Mouse (Mus musculus) MEL (cell line): ENCODE data around the gene Kif18a. TPM values are rescaled to one million over a fixed set of nuclear protein-coding genes. Genes with fewer than 3 reads are reported as not detected.

ENCODE experiments used
- DNase-seq: peaks from one replicate; pipeline ENCODE4 v3.0.0; 2011; ENCODE audit warnings: low read depth, low spot score
- H3K27ac ChIP-seq: 2 replicates; pipeline ENCODE4 v1.5.1; 2012; ENCODE audit warnings: low read depth, mild to moderate bottlenecking, control low read depth, low read length, moderate library complexity; ENCODE audit not compliant: control insufficient read depth
- H3K27me3 ChIP-seq, 2 experiments: fragments of 150-350 bp in 1 of 2; sonication (generic) in 1 of 2; 2 replicates each; pipeline ENCODE4 v1.6.1; 2012; ENCODE audit warnings: low read length in 2 of 2, mild to moderate bottlenecking in 2 of 2, improper control_type of control experiment in 1 of 2, moderate library complexity in 1 of 2; ENCODE audit not compliant: insufficient read depth in 2 of 2, control insufficient read depth in 1 of 2
- H3K36me3 ChIP-seq, 2 experiments: 2 replicates each; pipeline ENCODE4 v1.6.1; 2012 to 2014; ENCODE audit warnings: low read length in 2 of 2, improper control_type of control experiment in 1 of 2, inconsistent platforms in 1 of 2, mild to moderate bottlenecking in 1 of 2; ENCODE audit not compliant: insufficient read depth in 2 of 2, control insufficient read depth in 1 of 2
- H3K4me1 ChIP-seq, 2 experiments: fragments of 150-350 bp in 1 of 2; sonication (generic) in 1 of 2; 2 replicates each; pipeline ENCODE4 v1.6.1; 2012; ENCODE audit warnings: low read length in 2 of 2, improper control_type of control experiment in 1 of 2, mild to moderate bottlenecking in 1 of 2; ENCODE audit not compliant: insufficient read depth in 2 of 2, control insufficient read depth in 1 of 2
- H3K4me3 ChIP-seq, 2 experiments: fragments of 150-350 bp in 1 of 2; sonication (generic) in 1 of 2; 2 replicates each; pipeline ENCODE4 v1.5.1; 2012; ENCODE audit warnings: low read depth in 2 of 2, low read length in 2 of 2, mild to moderate bottlenecking in 2 of 2, moderate library complexity in 2 of 2, control low read depth in 1 of 2, improper control_type of control experiment in 1 of 2; ENCODE audit not compliant: control insufficient read depth in 1 of 2, insufficient read depth in 1 of 2
- H3K79me2 ChIP-seq: 2 replicates; pipeline ENCODE4 v1.6.1; 2012; ENCODE audit warnings: mild to moderate bottlenecking, low read length, moderate library complexity; ENCODE audit not compliant: control insufficient read depth, poor library complexity, insufficient read depth
- H3K9ac ChIP-seq: 2 replicates; pipeline ENCODE4 v1.6.1; 2012; ENCODE audit warnings: low read depth, mild to moderate bottlenecking, control low read depth, low read length, moderate library complexity; ENCODE audit not compliant: control insufficient read depth, poor library complexity, severe bottlenecking
- H3K9me3 ChIP-seq: fragments of 150-350 bp; sonication (generic); replicated peaks from 2 replicates; pipeline ENCODE4 v1.6.1; 2012; ENCODE audit warnings: mild to moderate bottlenecking, low read length, improper control_type of control experiment, moderate library complexity; ENCODE audit not compliant: insufficient read depth
- GABPA ChIP-seq: IDR thresholded peaks from 2 replicates; pipeline ENCODE4 v1.6.1; 2012; ENCODE audit warnings: low read depth, mild to moderate bottlenecking, inconsistent platforms, low read length, improper control_type of control experiment, moderate library complexity
- GATA1 ChIP-seq: IDR thresholded peaks from 2 replicates; pipeline ENCODE4 v1.6.1; 2011; ENCODE audit warnings: low read depth, low read length, improper control_type of control experiment
- HCFC1 ChIP-seq: IDR thresholded peaks from 2 replicates; pipeline ENCODE4 v1.6.1; 2012; ENCODE audit warnings: low read depth, mild to moderate bottlenecking, inconsistent platforms, low read length, improper control_type of control experiment, moderate library complexity
- MAFK ChIP-seq: IDR thresholded peaks from 2 replicates; pipeline ENCODE4 v1.6.1; 2011; ENCODE audit warnings: low read depth, mild to moderate bottlenecking, low read length, improper control_type of control experiment, borderline replicate concordance
- MAX ChIP-seq: IDR thresholded peaks from 2 replicates; pipeline ENCODE4 v1.6.1; 2011; ENCODE audit warnings: low read length, improper control_type of control experiment
- MAZ ChIP-seq: IDR thresholded peaks from 2 replicates; pipeline ENCODE4 v1.6.1; 2012; ENCODE audit warnings: low read depth, mild to moderate bottlenecking, inconsistent platforms, low read length, improper control_type of control experiment
- MXI1 ChIP-seq: IDR thresholded peaks from 2 replicates; pipeline ENCODE4 v1.6.1; 2011; ENCODE audit warnings: mild to moderate bottlenecking, low read depth, low read length, improper control_type of control experiment
- POLR2A ChIP-seq, 2 experiments: IDR thresholded peaks; 2 replicates each; pipeline ENCODE4 v1.6.1; 2011 to 2012; ENCODE audit warnings: low read length in 2 of 2, mild to moderate bottlenecking in 2 of 2, control low read depth in 1 of 2, improper control_type of control experiment in 1 of 2, low read depth in 1 of 2, moderate library complexity in 1 of 2; ENCODE audit not compliant: control insufficient read depth in 1 of 2, insufficient read depth in 1 of 2, poor library complexity in 1 of 2
- POLR2AphosphoS2 ChIP-seq: IDR thresholded peaks from 2 replicates; pipeline ENCODE4 v1.6.1; 2011; ENCODE audit warnings: low read length, improper control_type of control experiment
- RAD21 ChIP-seq: IDR thresholded peaks from 2 replicates; pipeline ENCODE4 v1.6.1; 2011; ENCODE audit warnings: mild to moderate bottlenecking, low read depth, low read length, improper control_type of control experiment
- SMC3 ChIP-seq: IDR thresholded peaks from 2 replicates; pipeline ENCODE4 v1.6.1; 2011; ENCODE audit warnings: low read depth, low read length, improper control_type of control experiment
- TBP ChIP-seq: IDR thresholded peaks from 2 replicates; pipeline ENCODE4 v1.8.0; 2011; ENCODE audit warnings: low read depth, low read length, improper control_type of control experiment
- TCF12 ChIP-seq: IDR thresholded peaks from 2 replicates; pipeline ENCODE4 v1.6.1; 2014; ENCODE audit warnings: low read depth, mild to moderate bottlenecking, inconsistent platforms, low read length, improper control_type of control experiment, moderate library complexity
- ZC3H11A ChIP-seq: IDR thresholded peaks from 2 replicates; pipeline ENCODE4 v1.6.1; 2012; ENCODE audit warnings: low read depth, mild to moderate bottlenecking, inconsistent platforms, low read length, improper control_type of control experiment
- ZNF384 ChIP-seq: IDR thresholded peaks from 2 replicates; pipeline ENCODE4 v1.6.1; 2012; ENCODE audit warnings: low read depth, mild to moderate bottlenecking, inconsistent platforms, low read length, improper control_type of control experiment
- polyA plus RNA-seq, 2 experiments: library from polyadenylated mRNA; stranded (reverse) in 1 of 2; unstranded in 1 of 2; fragments of >175 nt in 1 of 2; fragments of >200 nt in 1 of 2; gene quantifications; 2 replicates each; pipeline versions ENCODE4 v1.2.1 to v1.2.4; 2012; ENCODE audit warnings: low replicate concordance in 2 of 2, low read depth in 1 of 2; ENCODE audit not compliant: insufficient read length in 2 of 2, insufficient read depth in 1 of 2, missing spikeins in 1 of 2
- total RNA-seq: library from RNA; depleted of rRNA; stranded (reverse); fragments of 300-350 nt; gene quantifications from 2 replicates; pipeline ENCODE4 v1.2.3, GENCODE M21; 2012; rRNA removed

Gene Kif18a
- total and polyA plus RNA-seq, 3 experiments = 7.9 to 10.2 TPM; not detected in 1

DNA sequence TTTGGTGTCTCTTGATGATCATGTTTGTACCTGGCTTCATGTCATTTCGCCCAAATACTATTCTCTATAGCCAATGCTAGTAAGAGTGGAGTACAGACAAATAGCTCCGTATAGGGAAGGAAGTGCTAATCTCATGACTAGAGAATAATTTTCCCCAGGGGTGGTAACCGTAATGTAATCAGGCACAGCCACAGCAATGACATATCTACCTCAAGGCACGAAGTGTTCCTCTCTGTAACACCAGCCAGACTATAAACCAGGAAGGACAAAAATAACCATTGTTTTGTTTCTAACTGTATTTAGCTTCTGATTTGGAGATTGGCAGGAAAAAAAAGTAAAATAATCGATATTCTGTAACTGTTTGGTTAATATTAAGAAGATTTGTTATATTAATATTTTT lies 108.2 kb downstream of the Kif18a start (continued):
- no peak for TF ChIP-seq MXI1
- peak; percentile 43 for TF ChIP-seq HCFC1
- no peak for TF ChIP-seq GABPA
- TF ChIP-seq ZNF384 = no peak
- no peak for TF ChIP-seq MAX
- TF ChIP-seq MAFK = no peak
- TF ChIP-seq RAD21 = no peak
- no peak for TF ChIP-seq POLR2A (IDR thresholded peaks at IDR 0.05; ENCODE audit: control insufficient read depth in 1 of 2, insufficient read depth in 1 of 2, low read depth in 1 of 2, low read length in 2 of 2, poor library complexity in 1 of 2)
- TF ChIP-seq TCF12 = peak; percentile 83
- no peak for TF ChIP-seq TBP
- no peak for TF ChIP-seq MAZ
- TF ChIP-seq GATA1 = peak; percentile 86
- TF ChIP-seq POLR2AphosphoS2 = no peak

DNA sequence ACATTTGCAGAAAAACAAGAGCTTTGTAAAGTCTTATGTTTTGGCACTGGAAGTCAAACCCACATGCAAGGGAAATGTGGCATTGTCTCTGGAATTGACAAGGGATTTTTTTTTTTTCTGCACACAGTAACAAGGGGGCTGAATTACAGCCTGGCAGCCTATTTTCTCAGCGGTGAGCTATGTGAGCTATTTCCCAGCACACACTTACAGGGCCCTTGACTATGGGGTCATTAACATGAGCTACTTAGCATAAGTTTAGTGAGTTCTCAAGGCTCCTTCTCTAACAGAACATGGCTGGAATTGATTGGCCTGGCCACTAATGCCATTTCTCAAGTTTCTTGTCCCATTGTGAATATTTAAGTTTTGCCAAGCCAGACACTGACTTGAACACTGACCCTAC lies 109.4 kb downstream of the Kif18a start:
- Histone ChIP-seq H3K4me3 (no peak overlapping the region), H3K9ac (no peak overlapping the region), H3K79me2 (no peaks in the 10 kb centered on the region), H3K27me3 (no peaks in the 10 kb centered on the region), H3K36me3 (peaks cover 0 to 8% of the 10 kb centered on the region in 2 experiments; a peak in 2 of 4 replicates), H3K9me3 (no peaks in the 10 kb centered on the region)
- DNase-seq = no peak
- TF ChIP-seq ZC3H11A (no peak), SMC3 (no peak), HCFC1 (no peak)
- TF ChIP-seq, all 39 proteins: peak for 0
- no peak overlapping the region for H3K27ac ChIP-seq
- H3K4me1 ChIP-seq = peaks cover 6 to 8% of the 10 kb centered on the region in 2 experiments

Other genes starting within 250 kb of the Kif18a start
- 3.1 and 3.7 TPM in 2 replicates for gene Mettl15, start within 50 bp of the Kif18a start, total RNA-seq
- gene Mettl15, start within 50 bp of the Kif18a start, polyA plus RNA-seq = 1 to 10 TPM in 1 of 2 experiments, not detected in 1; 5.3 TPM